Mouse (Mus musculus): ENCODE measurements at regions not wholly inside any gene's neighbourhood (a gene's known extent, or its start where the extent isn't known, plus 50 kb on each side); places are given as distances from the start of the nearest gene placed in this dataset.

GRCm38 (mm10) chr5:51041541-51042217, 525.8 kb downstream of the Ppargc1a start:
- TF ChIP-seq CTCF (IDR thresholded peaks at IDR 0.05; ENCODE audit: borderline replicate concordance, insufficient read depth, low read depth, low read length): no peak
- TF ChIP-seq POLR2A (IDR thresholded peaks at IDR 0.05; ENCODE audit: borderline replicate concordance, insufficient read depth, low read length): no peak

All from cerebellum, adult 2 months (tissue).